Mouse (Mus musculus) embryonic facial prominence, embryonic 15.5 days (tissue): ENCODE results near the gene Taok3. TPM values are rescaled to one million over a fixed set of nuclear protein-coding genes. Genes with fewer than 3 reads are reported as not detected.

ENCODE experiments used
- ATAC-seq: fragments of 200-750 bp; cut with Nextera tagmentation; 2 replicates; pipeline ENCODE4 v1.8.0; 2017; ENCODE audit warnings: low read depth, moderate TSS enrichment; ENCODE audit not compliant: insufficient number of reproducible peaks, low FRiP score, low TSS enrichment
- H3K27ac ChIP-seq: fragments of 300-500 bp; sonication (generic); replicated peaks from 2 replicates; pipeline ENCODE4 v1.5.1; 2015; ENCODE audit warnings: mild to moderate bottlenecking, inconsistent platforms
- H3K27me3 ChIP-seq: fragments of 300-500 bp; sonication (generic); 2 replicates; pipeline ENCODE4 v1.6.1; 2015; ENCODE audit warnings: inconsistent platforms
- H3K36me3 ChIP-seq: fragments of 300-500 bp; sonication (generic); 2 replicates; pipeline ENCODE4 v1.6.1; 2015; ENCODE audit warnings: mild to moderate bottlenecking, inconsistent platforms
- H3K4me1 ChIP-seq: fragments of 300-500 bp; sonication (generic); 2 replicates; pipeline ENCODE4 v1.6.1; 2015; ENCODE audit warnings: inconsistent platforms
- H3K4me2 ChIP-seq: fragments of 300-500 bp; sonication (generic); replicated peaks from 2 replicates; pipeline ENCODE4 v1.6.1; 2015; ENCODE audit warnings: mild to moderate bottlenecking, inconsistent platforms
- H3K4me3 ChIP-seq: fragments of 300-500 bp; sonication (generic); replicated peaks from 2 replicates; pipeline ENCODE4 v1.5.1; 2015; ENCODE audit warnings: mild to moderate bottlenecking, inconsistent platforms
- H3K9ac ChIP-seq: fragments of 300-500 bp; sonication (generic); 2 replicates; pipeline ENCODE4 v1.6.1; 2015; ENCODE audit warnings: inconsistent platforms
- H3K9me3 ChIP-seq: fragments of 300-500 bp; sonication (generic); replicated peaks from 2 replicates; pipeline ENCODE4 v1.6.1; 2016; ENCODE audit warnings: inconsistent platforms
- WGBS: fragments of 180-500 bp; shearing (Covaris S2); methylation state at CpG from one replicate; pipeline ENCODE4 v1.1.7; 2015; 5-methylcytosine and 5-hydroxymethylcytosine counted together
- polyA plus RNA-seq: library from polyadenylated mRNA; unstranded; fragments of >200 nt; fragmentation: Nextera tagmentation; extraction: Ambion mirVana; gene quantifications from 2 replicates; pipeline ENCODE4 v1.2.1, GENCODE M21; 2015

Taok3 gene
- polyA plus RNA-seq, 1 experiment from 2014 or later, result 22.3 TPM

DNA sequence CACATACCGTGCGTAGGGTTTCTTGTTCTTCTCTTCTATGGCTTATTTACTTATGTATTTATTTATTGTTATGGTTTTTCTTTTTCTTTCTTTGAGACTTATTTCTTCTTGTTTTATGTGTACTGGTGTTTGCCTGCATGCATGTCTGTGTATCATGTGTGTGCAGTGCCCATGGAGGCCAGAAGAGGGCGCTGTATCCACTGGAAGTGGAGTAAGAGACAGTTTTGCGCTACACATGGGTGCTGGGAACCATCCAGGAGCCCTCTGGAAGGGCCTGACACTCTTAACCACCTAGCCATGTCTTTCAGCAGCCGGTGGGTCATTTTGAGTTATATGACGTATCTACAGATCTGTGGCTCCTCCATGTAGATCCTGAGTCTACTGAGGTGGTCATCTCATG, 64.9 kb downstream of the Taok3 start:
- WGBS, result 85% methylated on average over 6 of the region's 6 CpGs
- Histone ChIP-seq H3K27ac (no peak overlapping the region), H3K36me3 (peaks cover 9% of the 10 kb centered on the region; the same call in 1 of the 2 replicates), H3K9me3 (no peaks in the 10 kb centered on the region), H3K4me2 (no peak overlapping the region), H3K27me3 (no peaks in the 10 kb centered on the region), H3K4me3 (no peak overlapping the region), H3K4me1 (no peaks in the 10 kb centered on the region), H3K9ac (no peak overlapping the region)
- no peak for ATAC-seq

DNA sequence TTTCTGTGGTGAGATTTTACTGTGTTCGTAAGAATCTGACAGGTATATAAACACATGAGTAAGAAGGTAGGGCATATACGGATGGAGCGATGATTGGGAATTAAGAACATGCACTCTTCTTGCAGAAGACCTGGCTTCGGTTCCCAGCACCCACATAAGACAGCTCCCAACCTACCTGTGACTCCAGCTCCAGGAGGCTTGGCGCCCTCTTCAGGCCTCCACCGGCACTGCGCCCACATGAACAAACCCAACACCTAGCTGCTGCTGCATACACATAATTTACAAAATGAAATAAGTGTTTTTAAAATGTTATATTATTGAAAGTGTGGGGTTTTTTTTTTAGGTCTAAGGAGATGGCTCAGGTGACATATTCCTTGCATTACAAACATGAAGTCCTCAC, 65.7 kb downstream of the Taok3 start:
- WGBS, result 93% methylated on average over 7 of the region's 7 CpGs
- no peaks in the 10 kb centered on the region for H3K9me3 ChIP-seq
- no peak for ATAC-seq
- no peak overlapping the region for H3K4me3 ChIP-seq
- H3K27me3 ChIP-seq, result no peaks in the 10 kb centered on the region
- no peaks in the 10 kb centered on the region for H3K4me1 ChIP-seq
- H3K4me2 ChIP-seq, result no peak overlapping the region
- no peak overlapping the region for H3K27ac ChIP-seq
- H3K36me3 ChIP-seq, result peaks cover 9% of the 10 kb centered on the region; the same call in 1 of the 2 replicates
- no peak overlapping the region for H3K9ac ChIP-seq

- no peak overlapping the region for H3K27ac ChIP-seq
- WGBS, result 77% methylated on average over 6 of the region's 6 CpGs
- no peaks in the 10 kb centered on the region for H3K9me3 ChIP-seq
- H3K4me1 ChIP-seq, result no peaks in the 10 kb centered on the region
- H3K36me3 ChIP-seq, result no peaks in the 10 kb centered on the region
- no peak overlapping the region for H3K4me3 ChIP-seq
- H3K4me2 ChIP-seq, result no peak overlapping the region
- H3K27me3 ChIP-seq, result no peaks in the 10 kb centered on the region
- no peak overlapping the region for H3K9ac ChIP-seq
- ATAC-seq, result no peak
These were observed 72.1 kb downstream of the Taok3 start for GRCm38 (mm10) chr5:117192061-117192460.

DNA sequence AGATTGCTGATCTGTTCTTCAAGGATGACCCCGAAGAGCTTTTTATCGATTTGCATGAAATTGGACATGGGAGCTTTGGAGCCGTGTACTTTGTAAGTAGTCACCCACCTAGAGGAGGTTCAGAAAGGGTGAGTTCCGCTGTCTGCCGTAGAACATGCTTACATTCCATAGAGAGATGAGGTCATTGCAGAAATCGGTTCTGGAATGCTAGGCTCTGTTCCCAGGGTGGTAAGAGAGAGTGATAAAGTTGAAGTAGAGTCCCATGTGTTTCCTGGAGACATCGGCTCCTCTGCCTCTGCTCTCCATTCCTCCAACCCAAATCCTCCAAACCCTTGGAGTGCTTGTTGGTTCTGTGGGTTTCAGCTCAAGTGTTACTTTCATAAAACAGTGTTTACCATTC, 73.8 kb downstream of the Taok3 start:
- no peak for ATAC-seq
- WGBS, result 88% methylated on average over 7 of the region's 7 CpGs

DNA sequence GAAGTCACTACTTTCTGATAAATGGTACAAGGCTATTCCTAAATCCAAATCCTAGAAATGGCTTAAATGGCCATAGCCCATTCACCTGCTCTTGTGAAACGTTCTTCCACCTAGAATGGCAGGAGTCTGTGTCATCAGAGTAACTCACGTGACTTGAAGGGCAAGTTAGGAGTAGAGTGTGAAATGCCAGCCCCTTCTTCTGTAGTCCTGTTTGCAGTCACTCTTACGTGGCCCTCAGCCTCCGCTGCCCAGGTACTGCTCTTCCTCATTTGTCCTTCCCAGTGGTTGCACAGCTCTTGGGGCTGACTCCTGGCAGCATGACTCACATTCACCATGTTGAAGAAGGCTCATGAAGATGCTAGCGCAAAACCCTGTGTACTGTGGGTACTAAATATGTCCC, 74.7 kb downstream of the Taok3 start:
- WGBS, result 88% methylated on average over 5 of the region's 5 CpGs

More for the DNA sequence above, 73.8 kb downstream of the Taok3 start:
- Histone ChIP-seq H3K4me3 (no peak overlapping the region), H3K4me1 (no peaks in the 10 kb centered on the region), H3K27me3 (no peaks in the 10 kb centered on the region), H3K36me3 (no peaks in the 10 kb centered on the region), H3K4me2 (no peak overlapping the region), H3K27ac (no peak overlapping the region), H3K9me3 (no peaks in the 10 kb centered on the region), H3K9ac (no peak overlapping the region)

DNA sequence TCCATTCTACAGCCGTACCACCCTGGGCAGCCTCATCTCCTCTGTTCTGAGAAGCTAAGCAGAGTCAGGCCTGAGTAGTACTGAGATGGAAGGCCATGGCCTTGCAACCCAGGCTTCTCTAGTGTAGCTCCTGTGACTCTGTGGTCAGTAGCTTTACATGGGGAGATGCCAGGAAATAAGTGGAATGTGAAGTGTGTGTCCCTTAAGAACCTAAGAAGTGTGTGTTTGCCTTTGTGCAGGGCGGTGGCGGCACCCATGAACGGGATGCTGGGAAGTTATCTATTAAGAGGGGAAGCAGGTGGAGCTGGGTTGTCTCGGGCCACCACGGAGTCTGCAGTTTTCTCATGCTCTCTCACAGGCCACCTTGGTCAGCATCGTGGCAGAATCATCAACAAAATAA, 76.6 kb downstream of the Taok3 start:
- Histone ChIP-seq H3K9ac (no peak overlapping the region), H3K4me1 (no peaks in the 10 kb centered on the region), H3K36me3 (0 out of 2 replicates have a peak, but pooled peaks cover 5% of the 10 kb centered on the region), H3K27me3 (no peaks in the 10 kb centered on the region), H3K4me2 (no peak overlapping the region), H3K4me3 (no peak overlapping the region), H3K9me3 (no peaks in the 10 kb centered on the region), H3K27ac (no peak overlapping the region)
- no peak for ATAC-seq
- 92% methylated on average over 7 of the region's 7 CpGs for WGBS

More for the DNA sequence above, 74.7 kb downstream of the Taok3 start:
- ATAC-seq, result no peak
- H3K27ac ChIP-seq, result no peak overlapping the region
- H3K4me1 ChIP-seq, result no peaks in the 10 kb centered on the region
- no peaks in the 10 kb centered on the region for H3K9me3 ChIP-seq
- H3K4me3 ChIP-seq, result no peak overlapping the region
- no peaks in the 10 kb centered on the region for H3K36me3 ChIP-seq
- no peaks in the 10 kb centered on the region for H3K27me3 ChIP-seq
- H3K4me2 ChIP-seq, result no peak overlapping the region
- H3K9ac ChIP-seq, result no peak overlapping the region

- 70% methylated on average over 3 of the region's 3 CpGs for WGBS
- H3K9ac ChIP-seq, result no peak overlapping the region
- H3K27me3 ChIP-seq, result no peaks in the 10 kb centered on the region
- ATAC-seq, result no peak
- no peak overlapping the region for H3K4me2 ChIP-seq
- no peaks in the 10 kb centered on the region for H3K4me1 ChIP-seq
- H3K36me3 ChIP-seq, result 0 out of 2 replicates have a peak, but pooled peaks cover 5% of the 10 kb centered on the region
- H3K4me3 ChIP-seq, result no peak overlapping the region
- no peaks in the 10 kb centered on the region for H3K9me3 ChIP-seq
- H3K27ac ChIP-seq, result no peak overlapping the region
These were observed 78.5 kb downstream of the Taok3 start for GRCm38 (mm10) chr5:117198390-117198789.

DNA sequence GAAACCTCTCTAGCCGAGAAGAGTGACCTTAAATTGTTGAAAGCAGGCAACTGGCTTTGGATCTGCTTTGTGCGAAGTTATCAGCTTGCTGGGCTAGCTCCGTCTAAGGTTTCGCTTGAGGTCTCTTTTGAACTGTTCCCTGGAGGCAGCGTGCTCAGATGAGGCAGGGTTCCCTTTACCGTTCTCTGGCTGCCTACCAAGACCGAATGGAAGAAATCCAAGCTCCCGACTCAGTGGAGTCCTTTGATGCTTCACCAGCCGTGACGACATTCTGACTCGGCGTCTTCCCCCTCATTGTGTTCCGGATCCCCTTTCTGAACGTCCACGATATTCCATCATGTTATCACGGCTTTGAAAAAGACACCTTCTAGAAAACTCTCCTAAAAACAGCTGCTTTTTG, 87.4 kb downstream of the Taok3 start:
- H3K27me3 ChIP-seq, result no peaks in the 10 kb centered on the region
- no peaks in the 10 kb centered on the region for H3K9me3 ChIP-seq
- H3K4me2 ChIP-seq, result no peak overlapping the region
- no peak overlapping the region for H3K9ac ChIP-seq
- WGBS, result 71% methylated on average over 16 of the region's 16 CpGs
- no peak for ATAC-seq
- no peak overlapping the region for H3K27ac ChIP-seq
- peaks cover 19% of the 10 kb centered on the region for H3K36me3 ChIP-seq
- H3K4me1 ChIP-seq, result no peaks in the 10 kb centered on the region
- H3K4me3 ChIP-seq, result no peak overlapping the region

GRCm38 (mm10) chr5:117214016-117214415, 94.1 kb downstream of the Taok3 start:
- no peak overlapping the region for H3K9ac ChIP-seq
- no peak overlapping the region for H3K4me2 ChIP-seq
- ATAC-seq, result no peak
- H3K27ac ChIP-seq, result no peak overlapping the region
- no peaks in the 10 kb centered on the region for H3K4me1 ChIP-seq
- H3K4me3 ChIP-seq, result no peak overlapping the region
- no peaks in the 10 kb centered on the region for H3K9me3 ChIP-seq
- 52% methylated on average over 4 of the region's 4 CpGs for WGBS
- H3K36me3 ChIP-seq, result peaks cover 6% of the 10 kb centered on the region; the same call in 1 of the 2 replicates
- H3K27me3 ChIP-seq, result no peaks in the 10 kb centered on the region

GRCm38 (mm10) chr5:117231059-117231458, 111.1 kb downstream of the Taok3 start:
- Histone ChIP-seq H3K9me3 (no peaks in the 10 kb centered on the region), H3K36me3 (peaks cover 7% of the 10 kb centered on the region), H3K27me3 (no peaks in the 10 kb centered on the region), H3K4me3 (no peak overlapping the region), H3K9ac (no peak overlapping the region), H3K27ac (no peak overlapping the region), H3K4me2 (no peak overlapping the region), H3K4me1 (no peaks in the 10 kb centered on the region)
- WGBS, result 52% methylated on average over 12 of the region's 12 CpGs
- ATAC-seq, result no peak

- 63% methylated on average over 5 of the region's 5 CpGs for WGBS
- Histone ChIP-seq H3K36me3 (no peaks in the 10 kb centered on the region), H3K4me2 (no peak overlapping the region), H3K4me3 (no peak overlapping the region), H3K4me1 (peaks cover 10% of the 10 kb centered on the region), H3K9me3 (no peaks in the 10 kb centered on the region), H3K27me3 (no peaks in the 10 kb centered on the region), H3K27ac (no peak overlapping the region), H3K9ac (no peak overlapping the region)
- no peak for ATAC-seq
These were observed 116.6 kb downstream of the Taok3 start for GRCm38 (mm10) chr5:117236540-117236939.

DNA sequence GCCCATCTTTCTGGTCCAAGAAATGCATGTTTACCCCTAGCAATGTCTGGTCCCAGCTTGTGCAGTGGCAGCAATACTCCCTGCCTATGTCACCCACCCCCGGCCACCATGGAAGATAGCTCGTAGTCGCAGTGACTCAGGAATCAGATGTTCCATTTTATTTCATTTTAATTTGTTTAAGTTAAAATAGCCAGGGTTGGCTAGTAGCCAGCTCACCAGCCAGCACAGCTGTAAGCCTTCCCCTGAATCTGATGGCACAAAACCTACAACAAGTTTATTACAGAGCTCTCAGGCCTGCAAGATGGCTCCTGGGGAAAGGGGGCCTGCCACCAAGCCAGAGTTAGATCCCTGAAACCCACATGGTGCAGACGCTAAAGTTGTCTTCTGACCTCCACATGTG, 119.2 kb downstream of the Taok3 start:
- H3K27me3 ChIP-seq, result no peaks in the 10 kb centered on the region
- no peak overlapping the region for H3K4me3 ChIP-seq
- H3K9me3 ChIP-seq, result no peaks in the 10 kb centered on the region
- H3K27ac ChIP-seq, result no peak overlapping the region
- ATAC-seq, result no peak
- H3K4me2 ChIP-seq, result no peak overlapping the region
- WGBS, result 57% methylated on average over 4 of the region's 4 CpGs
- no peaks in the 10 kb centered on the region for H3K36me3 ChIP-seq
- H3K4me1 ChIP-seq, result peaks cover 19% of the 10 kb centered on the region
- no peak overlapping the region for H3K9ac ChIP-seq
